Mouse (Mus musculus): ENCODE results near the gene Adam17.

Gene Adam17

GRCm38 (mm10) chr12:21362686-21363085, 10.7 kb downstream of the Adam17 start:
- ATAC-seq (ENCODE audit: insufficient number of reproducible peaks, low FRiP score, low TSS enrichment), result no peak

- ATAC-seq (ENCODE audit: insufficient number of reproducible peaks, low FRiP score, low TSS enrichment), result no peak
Measured at GRCm38 (mm10) chr12:21353681-21354080, 19.8 kb downstream of the Adam17 start.

- no peak for ATAC-seq (ENCODE audit: insufficient number of reproducible peaks, low FRiP score, low TSS enrichment)
Measured at GRCm38 (mm10) chr12:21350113-21350876, 23.1 kb downstream of the Adam17 start.

- ATAC-seq (ENCODE audit: insufficient number of reproducible peaks, low FRiP score, low TSS enrichment), result no peak
Measured at GRCm38 (mm10) chr12:21346972-21347371, 26.5 kb downstream of the Adam17 start.

- no peak for ATAC-seq (ENCODE audit: insufficient number of reproducible peaks, low FRiP score, low TSS enrichment)
Measured at GRCm38 (mm10) chr12:21340674-21341073, 32.8 kb downstream of the Adam17 start.

- no peak for ATAC-seq (ENCODE audit: insufficient number of reproducible peaks, low FRiP score, low TSS enrichment)
Measured at GRCm38 (mm10) chr12:21337171-21337570, 36.3 kb downstream of the Adam17 start.

- no peak for ATAC-seq (ENCODE audit: insufficient number of reproducible peaks, low FRiP score, low TSS enrichment)
Measured at GRCm38 (mm10) chr12:21335869-21336268, 37.6 kb downstream of the Adam17 start.

GRCm38 (mm10) chr12:21333766-21334165, 39.7 kb downstream of the Adam17 start:
- ATAC-seq (ENCODE audit: insufficient number of reproducible peaks, low FRiP score, low TSS enrichment), result no peak

- no peak for ATAC-seq (ENCODE audit: insufficient number of reproducible peaks, low FRiP score, low TSS enrichment)
Measured at GRCm38 (mm10) chr12:21333021-21333420, 40.4 kb downstream of the Adam17 start.

GRCm38 (mm10) chr12:21331711-21332110, 41.7 kb downstream of the Adam17 start:
- ATAC-seq (ENCODE audit: insufficient number of reproducible peaks, low FRiP score, low TSS enrichment), result no peak

GRCm38 (mm10) chr12:21330961-21331576, 42.4 kb downstream of the Adam17 start:
- no peak for ATAC-seq (ENCODE audit: insufficient number of reproducible peaks, low FRiP score, low TSS enrichment)

GRCm38 (mm10) chr12:21329661-21330400, 43.6 kb downstream of the Adam17 start:
- no peak for ATAC-seq (ENCODE audit: insufficient number of reproducible peaks, low FRiP score, low TSS enrichment)

- ATAC-seq (ENCODE audit: insufficient number of reproducible peaks, low FRiP score, low TSS enrichment), result no peak
Measured at GRCm38 (mm10) chr12:21326325-21326724, 47.1 kb downstream of the Adam17 start.

GRCm38 (mm10) chr12:21325266-21325665, 48.2 kb downstream of the Adam17 start:
- ATAC-seq (ENCODE audit: insufficient number of reproducible peaks, low FRiP score, low TSS enrichment), result no peak

- no peak for ATAC-seq (ENCODE audit: insufficient number of reproducible peaks, low FRiP score, low TSS enrichment)
Measured at GRCm38 (mm10) chr12:21324101-21324500, 49.3 kb downstream of the Adam17 start.

- ATAC-seq (ENCODE audit: insufficient number of reproducible peaks, low FRiP score, low TSS enrichment), result no peak
Measured at GRCm38 (mm10) chr12:21322856-21323255, 50.6 kb downstream of the Adam17 start.

GRCm38 (mm10) chr12:21322296-21322695, 51.1 kb downstream of the Adam17 start:
- ATAC-seq (ENCODE audit: insufficient number of reproducible peaks, low FRiP score, low TSS enrichment), result no peak

GRCm38 (mm10) chr12:21321170-21321569, 52.3 kb downstream of the Adam17 start:
- ATAC-seq (ENCODE audit: insufficient number of reproducible peaks, low FRiP score, low TSS enrichment), result no peak

GRCm38 (mm10) chr12:21320317-21320716, 53.1 kb downstream of the Adam17 start:
- ATAC-seq (ENCODE audit: insufficient number of reproducible peaks, low FRiP score, low TSS enrichment), result no peak

- ATAC-seq (ENCODE audit: insufficient number of reproducible peaks, low FRiP score, low TSS enrichment), result no peak
Measured at GRCm38 (mm10) chr12:21318143-21318895, 55.1 kb downstream of the Adam17 start.

- no peak for ATAC-seq (ENCODE audit: insufficient number of reproducible peaks, low FRiP score, low TSS enrichment)
Measured at GRCm38 (mm10) chr12:21316869-21317265, 56.6 kb downstream of the Adam17 start.

Measured in cerebellum, adult (tissue).